Mouse (Mus musculus) stomach, postnatal 0 days (tissue): Measurements from ENCODE around the gene Nucks1.

Experiments used
- CTCF ChIP-seq: IDR thresholded peaks from 2 replicates; pipeline ENCODE4 v1.5.1; 2016; ENCODE audit warnings: antibody characterized with exemption, low read depth, mild to moderate bottlenecking, moderate library complexity
- EP300 ChIP-seq: optimal IDR thresholded peaks from 2 replicates; pipeline ENCODE3; 2016; ENCODE audit warnings: antibody characterized with exemption

- TF ChIP-seq CTCF (no peak), EP300 (no peak)
Measured at GRCm38 (mm10) chr1:131965818-131966217, 55.5 kb downstream of the Nucks1 start.
